Mouse (Mus musculus) kidney, adult 11 months (tissue): Measurements from ENCODE around the gene Phf7.

Source experiments
- DNase-seq: peaks from one replicate; pipeline ENCODE4 v3.0.0; 2022

Gene Phf7

DNA sequence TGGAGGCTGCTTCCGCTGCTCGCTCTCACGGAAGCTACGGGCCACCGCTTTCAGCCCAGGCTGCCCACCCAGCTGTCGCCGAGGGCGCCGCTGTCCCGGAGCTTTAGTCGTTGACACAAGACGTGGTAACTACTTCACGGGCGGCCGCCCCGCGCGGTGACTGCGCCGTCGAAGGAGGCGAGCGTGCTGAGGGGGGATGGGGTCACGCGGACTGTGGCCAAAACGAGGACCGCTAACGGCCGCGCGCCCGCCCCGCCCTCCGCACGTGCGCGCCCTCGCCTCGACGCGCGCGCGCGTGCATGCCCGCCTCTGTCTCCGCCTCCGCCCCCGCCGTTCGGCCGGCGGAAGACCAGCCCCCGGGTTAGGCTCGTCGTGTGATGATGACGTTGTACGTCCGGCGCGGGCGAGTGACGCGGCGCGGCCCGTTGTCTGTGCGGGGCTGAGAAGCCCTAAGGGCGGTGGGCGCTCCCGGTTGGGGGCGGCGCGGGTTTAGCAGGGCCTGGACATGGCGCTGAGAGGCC is at the start of gene Phf7, which contains the start of gene Bap1:
Phf7 (minus strand) TSS at position 234 of the 521 bp plus-strand sequence.
Bap1 (plus strand) TSS at position 367 of the 521 bp plus-strand sequence.
- DNase-seq = peak; percentile 89

DNA sequence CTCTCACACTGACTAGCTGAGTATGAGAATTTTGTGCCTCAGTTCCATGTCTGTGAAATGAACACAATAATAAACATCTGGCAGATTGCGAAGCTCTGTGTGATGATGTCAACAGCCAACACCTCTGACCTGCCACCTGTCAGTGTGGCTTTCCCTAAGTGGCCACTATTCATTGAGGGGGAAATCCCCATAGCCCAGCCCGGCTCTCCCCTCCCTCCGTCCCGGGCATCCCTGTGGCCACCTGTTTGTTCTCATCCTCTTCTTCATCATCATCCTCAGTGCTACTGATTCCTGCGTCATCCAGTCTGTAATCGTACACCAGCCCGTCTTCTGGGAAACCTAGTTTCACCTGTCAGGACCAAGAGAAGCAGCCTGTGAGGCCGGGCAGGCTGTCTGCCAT is 34.6 kb upstream of the Phf7 start:
- no peak for DNase-seq

DNA sequence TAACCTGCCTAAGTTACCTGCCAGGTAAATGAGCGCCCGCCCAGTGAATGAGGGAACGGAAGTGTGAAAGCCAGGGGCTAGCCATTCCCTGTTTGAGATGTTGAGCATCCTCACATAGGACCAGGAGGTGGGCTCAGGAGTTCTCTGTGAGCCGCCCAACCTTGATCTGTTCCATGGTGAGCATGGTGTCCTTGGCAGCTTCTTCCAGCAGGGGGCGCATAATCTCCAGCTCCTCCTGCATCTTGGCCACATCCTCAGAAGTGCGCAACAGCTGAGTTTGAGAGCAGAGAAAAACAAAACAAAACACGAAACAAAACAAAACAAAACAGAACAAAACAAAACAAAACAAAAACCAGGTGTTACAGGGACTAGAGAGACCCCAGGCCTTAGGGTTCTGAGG is 21.0 kb upstream of the Phf7 start:
- peak; percentile 34 for DNase-seq

DNA sequence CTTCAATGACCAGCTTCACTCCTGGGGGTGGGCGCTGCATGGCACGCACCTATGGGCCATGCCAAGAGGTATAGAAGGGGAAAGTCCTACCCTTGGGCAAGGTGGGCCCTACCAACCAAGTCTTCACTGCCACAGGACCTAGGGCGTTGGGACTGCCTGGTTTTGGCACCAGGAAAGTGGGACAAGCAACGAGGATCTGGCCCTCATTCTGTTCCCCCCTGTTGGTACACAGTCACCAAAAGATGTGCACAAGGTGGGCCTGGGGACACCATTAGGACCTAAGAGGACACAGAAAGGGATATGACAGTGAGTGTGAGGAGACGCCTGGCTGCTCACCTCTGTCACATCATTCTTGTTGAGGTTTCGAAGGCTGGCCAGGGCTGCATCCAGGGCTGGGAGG is 20.0 kb upstream of the Phf7 start:
- no peak for DNase-seq

DNA sequence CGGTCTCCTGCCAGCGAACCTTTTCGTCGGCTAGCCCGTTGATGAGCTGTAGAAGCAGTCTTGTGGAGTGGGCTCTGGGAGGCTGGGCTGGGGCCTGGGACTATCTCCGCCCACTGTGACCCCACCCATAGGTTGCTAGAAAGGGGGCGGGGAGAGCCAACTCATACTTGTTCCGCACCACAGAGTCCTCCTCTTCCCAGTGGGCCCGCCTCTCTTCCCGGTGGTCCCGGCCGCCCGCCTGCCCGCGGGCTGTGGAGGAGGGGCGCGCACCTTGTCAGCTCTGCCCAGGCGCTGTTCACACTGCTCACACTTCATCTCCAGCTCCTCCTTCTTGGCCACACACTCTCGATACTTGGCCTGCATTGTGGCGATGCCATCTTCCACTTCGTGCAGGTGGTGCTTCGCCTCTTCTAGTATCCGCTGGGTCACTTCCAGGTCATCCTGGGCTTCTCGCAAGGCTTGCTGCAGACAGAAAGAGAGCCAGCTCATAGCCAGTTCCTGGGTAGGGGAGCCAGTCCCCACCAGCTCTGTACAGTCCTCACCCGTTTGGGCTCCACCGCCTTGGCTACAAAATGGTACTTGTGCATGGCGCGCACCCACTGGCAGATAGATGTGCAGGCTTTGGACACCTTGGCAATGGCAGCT is 18.5 kb upstream of the Phf7 start:
- DNase-seq = no peak

DNA sequence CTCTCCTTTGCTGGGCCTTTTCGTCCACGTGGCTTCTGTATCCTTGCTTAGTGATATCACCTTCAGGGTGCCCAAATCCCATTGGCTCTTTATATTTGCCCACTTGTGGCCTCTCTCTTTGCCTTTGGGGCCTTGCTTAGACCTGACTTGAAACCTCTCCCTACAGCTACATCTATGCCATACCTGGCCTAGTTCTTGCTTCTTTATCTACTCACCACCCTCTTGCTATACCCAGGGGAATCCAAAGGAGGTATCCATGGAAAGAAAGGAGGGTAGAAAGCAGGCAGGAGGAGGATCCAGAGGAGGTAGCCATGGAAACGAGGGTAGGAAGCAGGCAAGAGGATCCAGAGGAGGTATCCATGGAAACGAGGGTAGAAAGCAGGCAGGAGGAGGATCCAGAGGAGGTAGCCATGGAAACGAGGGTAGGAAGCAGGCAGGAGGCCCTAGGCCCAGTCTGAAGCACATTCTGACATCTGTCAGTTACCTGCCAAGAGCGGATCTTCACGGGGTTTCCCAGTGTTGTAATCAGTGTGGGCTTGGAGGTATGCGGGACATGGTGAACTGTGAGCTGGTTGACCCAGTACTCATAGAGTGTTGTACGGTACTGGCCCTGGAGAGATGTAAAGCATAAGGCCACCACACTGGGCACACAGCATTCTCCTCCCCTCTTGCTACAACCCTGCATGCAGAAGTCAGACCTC is 17.3 kb upstream of the Phf7 start:
- no peak for DNase-seq

DNA sequence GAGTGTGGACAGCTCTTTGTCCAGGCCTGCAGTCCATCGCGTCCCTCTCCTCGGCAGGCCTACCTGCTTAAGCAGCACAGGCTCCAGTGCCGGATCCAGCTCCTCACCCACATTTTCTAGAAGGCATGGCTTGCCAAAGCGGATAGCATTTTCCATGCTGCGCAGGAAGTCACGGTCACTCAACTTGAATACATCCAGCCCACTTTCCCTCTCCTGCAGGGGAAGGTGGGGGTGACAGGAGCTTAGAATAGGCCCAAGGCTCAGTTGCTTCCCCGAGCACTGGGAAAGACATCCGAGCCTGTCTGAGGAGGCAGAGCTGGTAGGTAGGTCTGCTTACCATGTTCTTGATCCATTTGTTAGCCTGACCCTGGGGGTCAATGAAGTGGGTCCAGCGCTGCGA is 16.5 kb upstream of the Phf7 start:
- no peak for DNase-seq

DNA sequence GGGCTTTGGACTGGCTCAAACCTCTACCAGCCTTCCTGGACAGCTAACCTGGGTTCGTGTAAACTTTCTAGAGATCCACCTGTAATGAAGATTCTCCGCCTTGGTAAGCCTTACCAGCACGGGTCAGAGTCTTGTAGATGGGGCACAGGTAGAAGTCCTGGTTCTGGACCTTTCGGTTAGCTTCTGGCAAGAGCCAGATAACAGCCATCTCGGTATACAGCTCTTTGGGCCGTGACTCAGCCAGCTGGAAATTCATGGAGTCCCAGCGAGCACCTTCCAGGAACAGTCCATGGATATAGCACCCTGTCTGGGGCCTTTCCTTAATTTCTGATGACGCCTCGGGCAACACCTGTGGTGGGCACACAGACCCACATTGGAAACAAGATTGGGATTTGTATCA is 9.8 kb upstream of the Phf7 start:
- no peak for DNase-seq

DNA sequence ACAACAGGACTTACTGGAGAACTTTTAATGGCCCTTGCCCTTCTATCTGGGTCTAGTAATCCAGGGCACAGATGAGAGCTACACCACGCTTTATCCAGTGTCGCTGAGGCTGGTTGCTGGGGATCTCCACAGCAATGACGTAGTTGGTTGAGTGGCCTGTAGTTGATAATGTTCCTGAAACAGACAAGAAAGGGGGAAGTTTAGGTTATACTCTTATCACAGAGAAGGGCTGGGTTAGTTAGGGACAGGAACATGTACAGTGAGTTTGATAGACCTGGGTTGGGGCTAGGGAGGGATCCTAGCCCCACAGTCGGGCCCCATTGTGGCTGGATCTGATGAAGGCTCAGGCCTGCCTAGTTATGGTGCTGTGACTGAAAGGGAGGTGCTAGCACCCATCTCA is 9.3 kb upstream of the Phf7 start:
- DNase-seq = no peak

DNA sequence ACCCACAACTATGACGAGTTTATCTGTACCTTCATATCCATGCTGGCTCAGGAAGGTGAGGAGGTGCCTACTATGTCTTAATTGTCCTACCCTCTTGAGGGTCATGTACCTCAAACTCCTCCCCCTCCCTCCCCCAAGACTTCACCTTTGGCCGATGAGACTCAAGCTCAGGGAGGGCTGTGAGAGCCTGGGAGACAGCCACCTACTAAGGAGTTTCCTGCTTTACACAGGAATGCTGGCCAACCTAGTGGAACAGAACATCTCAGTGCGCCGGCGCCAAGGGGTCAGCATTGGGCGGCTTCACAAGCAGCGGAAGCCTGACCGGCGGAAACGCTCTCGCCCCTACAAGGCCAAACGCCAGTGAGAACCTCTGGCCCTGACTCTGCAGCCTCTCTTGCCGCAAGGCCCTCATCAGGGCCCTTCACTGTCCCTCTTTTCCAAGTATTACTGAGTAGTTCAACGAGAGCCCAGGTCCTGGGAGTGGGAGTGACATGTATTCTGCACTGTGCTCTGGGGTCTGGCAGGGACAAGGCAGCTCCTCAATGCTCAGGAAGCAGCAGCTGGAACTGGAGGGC is 7.4 kb upstream of the Phf7 start:
- DNase-seq = peak; percentile 84

DNA sequence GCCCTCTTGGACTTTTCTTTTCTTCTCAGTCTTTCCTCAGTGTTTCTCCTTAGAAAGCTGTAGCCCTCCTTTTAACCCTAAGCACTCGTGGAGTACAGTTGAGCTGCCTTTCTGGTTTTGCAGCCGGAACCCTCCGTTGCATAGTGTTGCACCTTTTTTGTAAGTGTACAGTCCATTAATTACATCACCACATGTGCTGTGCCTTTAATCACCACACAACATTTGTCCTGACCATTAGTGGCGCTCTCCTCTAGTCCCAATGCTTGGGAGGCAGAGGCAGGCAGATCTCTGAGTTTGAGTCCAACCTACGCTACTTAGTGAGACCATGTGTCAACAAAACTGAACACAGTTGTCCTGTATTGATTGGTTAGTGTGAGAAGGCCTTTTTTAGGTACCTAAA is 974 bp upstream of the Phf7 start:
- no peak for DNase-seq

DNA sequence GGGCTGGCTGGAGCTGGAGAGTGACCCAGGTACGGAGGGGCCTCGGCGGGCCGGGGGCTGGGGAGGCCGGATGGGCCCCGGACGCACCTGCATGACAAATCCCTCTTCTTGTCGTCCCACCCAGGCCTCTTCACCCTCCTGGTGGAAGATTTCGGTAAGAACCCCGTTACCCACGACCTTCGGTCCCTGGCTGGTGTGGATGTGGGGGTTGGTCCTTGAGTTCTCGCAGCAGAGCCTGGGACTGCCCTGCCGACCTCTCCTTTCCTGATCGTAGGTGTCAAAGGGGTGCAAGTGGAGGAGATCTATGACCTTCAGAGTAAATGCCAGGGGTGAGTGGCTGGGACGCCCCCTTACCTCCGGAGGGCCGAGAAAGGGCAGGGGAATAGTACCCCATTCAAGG is 509 bp upstream of the Phf7 start:
- DNase-seq = no peak

DNA sequence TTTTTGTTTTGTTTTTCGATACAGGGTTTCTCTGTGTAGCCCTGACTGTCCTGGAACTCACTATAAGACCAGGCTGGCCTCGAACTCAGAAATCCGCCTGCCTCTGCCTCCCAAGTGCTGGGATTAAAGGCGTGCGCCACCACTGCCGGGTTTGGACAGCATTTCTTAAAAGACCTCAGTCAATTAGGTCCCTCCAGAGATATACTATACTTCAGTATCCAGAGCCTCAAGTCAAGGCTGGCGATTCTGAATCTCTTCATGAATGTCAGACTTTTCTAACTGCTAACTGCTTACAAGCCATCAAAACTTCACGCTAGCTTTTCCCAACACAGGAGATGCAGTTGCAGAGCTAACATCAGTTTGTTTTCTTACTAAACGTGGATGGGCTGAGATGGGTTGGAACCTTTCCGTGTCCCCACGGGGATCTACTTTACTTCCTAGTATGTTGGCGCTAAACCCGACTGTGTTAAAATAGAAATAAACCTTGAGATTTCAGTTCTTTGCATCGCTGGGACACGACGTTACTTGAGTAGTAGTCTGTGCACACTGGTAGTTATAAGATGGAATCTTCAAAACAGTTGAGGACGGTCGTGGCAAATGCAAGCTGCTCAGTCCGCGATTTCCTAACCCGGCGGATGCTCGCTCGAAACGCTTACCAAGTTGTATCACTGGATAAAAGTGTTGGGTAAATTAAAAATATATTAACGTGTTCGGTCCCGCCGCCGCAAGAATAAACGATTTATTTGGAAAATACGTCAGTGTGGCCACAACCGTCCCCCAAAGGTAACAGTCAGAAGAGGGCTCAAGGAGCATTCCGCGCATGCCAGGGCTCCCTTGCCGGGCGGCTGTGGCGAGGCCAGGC is 664 bp downstream of the Phf7 start:
- no peak for DNase-seq

DNA sequence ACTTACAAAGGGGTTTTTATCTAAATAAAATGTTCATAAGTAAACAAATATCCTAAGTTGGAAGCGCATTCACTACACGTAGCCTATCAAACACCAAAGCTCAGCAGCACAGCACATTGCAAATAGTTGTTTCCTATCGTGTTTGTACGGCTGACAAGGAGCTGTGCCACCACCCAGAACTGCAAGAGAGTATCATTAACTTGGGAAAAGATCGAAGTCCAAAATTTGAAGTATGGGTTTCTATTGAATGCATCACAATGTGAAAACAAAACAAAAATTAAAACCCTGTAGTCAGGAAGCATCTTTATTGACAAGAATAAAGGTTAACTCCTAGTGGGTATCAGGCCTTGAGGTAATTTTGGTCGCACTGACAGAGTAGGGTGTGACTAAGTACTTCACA is 2.7 kb downstream of the Phf7 start:
- no peak for DNase-seq

DNA sequence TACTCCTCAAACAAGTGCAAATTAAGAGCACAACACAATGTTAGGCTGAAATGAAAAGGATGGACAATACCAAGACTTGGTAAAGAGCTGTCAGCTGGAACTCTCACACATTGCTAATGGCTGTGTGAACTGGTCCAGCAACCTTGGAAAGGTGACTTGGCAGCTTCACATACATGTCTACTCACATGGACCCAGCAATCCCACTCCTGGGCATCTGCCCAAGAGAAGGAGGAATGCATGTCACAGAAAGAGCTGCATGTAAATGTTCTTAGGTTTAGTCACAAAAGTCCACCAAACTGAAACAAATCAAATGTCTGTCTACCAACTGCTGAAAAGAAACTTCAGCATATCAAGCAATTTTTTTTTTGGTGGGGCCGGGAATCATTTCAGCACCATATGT is 5.2 kb downstream of the Phf7 start:
- no peak for DNase-seq

DNA sequence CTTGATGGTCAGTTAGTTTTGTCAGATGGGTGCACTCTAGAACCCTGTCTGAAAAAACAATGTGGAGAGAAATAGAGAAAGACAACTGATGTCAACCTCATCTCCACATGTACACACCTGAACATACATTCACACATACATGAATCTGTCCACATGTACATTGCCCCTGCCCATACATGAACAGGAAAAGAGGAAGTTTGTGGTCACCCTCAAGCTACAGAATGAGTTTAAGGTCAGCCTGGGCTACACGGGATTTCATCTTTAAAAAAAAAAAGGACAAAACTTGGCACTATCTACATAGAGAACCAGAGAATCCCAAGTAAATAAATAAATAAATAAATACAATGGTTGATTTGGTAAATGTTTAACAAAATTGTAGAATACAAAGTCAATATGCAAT is 6.3 kb downstream of the Phf7 start:
- no peak for DNase-seq

DNA sequence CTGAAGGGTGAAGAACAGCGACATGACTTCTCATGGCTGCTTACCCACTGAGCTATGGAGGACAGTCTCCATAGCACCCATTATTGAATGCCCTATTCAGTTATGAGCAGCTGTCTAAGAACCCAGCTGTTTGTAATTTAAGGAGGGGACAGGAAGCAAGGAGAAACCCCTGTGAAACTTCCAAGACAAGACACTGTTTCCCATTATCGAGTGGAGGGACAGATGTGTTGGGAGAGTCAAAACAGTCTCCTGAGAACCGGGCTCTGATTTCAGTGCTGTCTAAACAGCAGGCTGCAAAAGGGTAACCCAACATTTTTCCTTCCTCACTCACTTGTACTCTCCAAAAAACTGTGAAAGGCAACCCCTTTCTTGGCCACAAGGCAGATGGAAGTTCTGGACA is 10.6 kb downstream of the Phf7 start:
- no peak for DNase-seq

DNA sequence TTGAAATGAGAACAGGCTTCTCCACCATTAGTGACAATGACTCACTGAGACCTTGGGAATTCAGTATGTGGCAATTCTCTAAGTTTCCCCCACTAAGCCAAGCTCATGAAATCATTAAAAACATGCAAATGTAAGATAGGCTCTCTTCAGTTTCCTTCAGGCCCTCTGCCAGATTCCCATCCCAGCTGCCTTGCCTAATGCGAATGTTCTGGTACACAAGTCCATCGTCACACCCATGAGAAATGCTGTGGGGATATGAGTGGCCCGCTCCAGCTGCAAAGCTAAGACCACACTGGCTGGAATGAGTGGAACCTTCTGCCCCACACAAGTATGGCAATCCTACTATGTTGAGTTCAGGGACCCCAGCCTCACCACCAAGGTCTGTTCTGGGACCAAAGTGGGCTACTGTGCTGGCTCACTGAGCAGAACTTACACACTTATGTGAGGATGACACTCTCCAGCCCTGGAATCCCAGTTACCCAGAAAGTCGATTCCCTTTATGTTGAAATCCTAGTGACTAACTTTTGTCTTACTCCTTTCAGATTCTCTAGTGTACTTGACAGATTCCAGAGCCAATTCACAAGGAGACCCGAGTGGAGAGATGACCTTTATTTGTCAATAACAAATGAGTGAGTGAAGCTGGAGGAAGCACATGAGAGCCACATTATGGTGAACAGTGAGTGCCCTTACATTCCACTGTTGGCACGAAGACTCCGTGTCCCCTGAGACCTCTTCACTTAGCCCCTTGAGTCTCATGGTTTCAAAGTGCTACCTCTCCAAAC is 13.8 kb downstream of the Phf7 start:
- DNase-seq = no peak

DNA sequence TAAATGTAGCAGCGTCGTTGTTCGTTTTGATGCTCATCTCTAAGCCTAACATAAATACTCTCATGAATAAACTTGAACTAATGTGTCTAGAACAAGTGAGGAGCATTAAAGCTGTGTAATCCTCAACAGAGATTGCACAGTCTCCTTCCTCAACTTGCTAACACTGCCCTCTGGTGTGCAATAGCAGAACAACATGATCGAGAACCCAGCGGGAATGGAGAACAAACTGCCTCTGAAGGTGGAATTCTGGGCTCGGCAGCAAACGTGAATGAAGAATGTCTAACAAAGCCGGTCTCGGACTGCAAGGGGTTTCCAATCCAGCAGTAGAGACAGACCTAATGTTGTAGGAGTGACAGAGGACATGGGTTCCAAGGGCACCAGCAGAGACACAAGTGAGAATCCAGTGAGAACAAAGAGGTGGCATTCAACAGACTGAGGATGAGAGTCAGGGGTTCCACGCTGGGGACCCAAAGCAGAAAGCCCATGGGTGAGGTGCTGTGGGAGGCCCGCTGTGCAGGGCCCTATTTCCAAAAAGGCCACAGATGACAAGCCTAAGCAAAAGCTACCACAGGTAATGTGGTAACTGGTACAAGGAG is 17.0 kb downstream of the Phf7 start:
- peak; percentile 45 for DNase-seq

DNA sequence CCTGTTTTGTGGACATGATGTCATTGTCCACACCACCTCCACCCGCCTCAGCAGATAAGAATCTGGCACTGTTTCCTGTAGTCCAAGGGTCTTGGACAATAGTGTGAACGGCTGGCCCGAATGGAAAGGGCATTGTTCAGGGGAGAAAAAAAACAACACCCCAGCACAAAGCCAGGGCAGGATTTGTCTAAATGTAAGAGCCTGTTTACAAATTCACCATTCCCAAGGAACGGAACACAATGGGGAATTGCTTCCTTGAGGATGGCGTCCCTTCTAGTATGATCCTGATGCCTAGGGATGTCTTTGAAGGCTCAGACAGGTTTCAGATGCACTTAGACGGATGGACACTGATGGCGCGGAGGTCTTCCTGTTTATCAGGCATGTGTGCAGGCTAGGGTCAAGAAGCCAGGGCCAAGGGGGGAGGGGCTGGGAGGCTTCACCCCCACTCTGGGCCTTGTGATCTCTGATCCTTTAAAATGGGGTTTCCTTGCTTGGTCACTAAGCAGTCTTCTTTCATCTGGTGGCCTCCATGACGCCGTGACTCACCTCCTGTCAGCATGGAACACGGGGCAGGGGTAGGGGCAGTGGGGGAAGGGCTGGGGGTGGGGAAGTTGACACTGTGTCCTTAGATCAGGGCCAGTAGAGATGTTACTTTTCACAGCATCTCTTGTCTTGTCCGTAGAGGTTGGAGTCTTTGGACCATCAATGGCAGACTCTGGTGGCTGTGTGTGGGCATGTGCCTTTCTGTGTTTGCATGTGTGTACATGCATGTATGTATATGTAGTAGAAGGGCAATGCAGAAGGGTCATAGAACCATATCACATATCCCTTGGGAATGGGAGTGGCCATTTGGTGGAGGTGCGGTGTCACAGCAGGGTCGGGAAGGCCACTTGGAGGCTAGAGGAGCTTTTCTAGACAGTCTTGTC is 17.8 kb downstream of the Phf7 start:
- DNase-seq = peak; percentile 63
